Mouse (Mus musculus) lung, adult 2 months (tissue): Measurements from ENCODE around the gene Mrpl37.

Experiments
- CTCF ChIP-seq: fragments of 200-500 bp; IDR thresholded peaks from 2 replicates; pipeline ENCODE4 v1.5.1; 2011; ENCODE audit warnings: mild to moderate bottlenecking, low read length, control low read depth; ENCODE audit not compliant: insufficient read depth
- POLR2A ChIP-seq: fragments of 200-500 bp; IDR thresholded peaks from 2 replicates; pipeline ENCODE4 v1.6.1; 2011; ENCODE audit warnings: low read depth, mild to moderate bottlenecking, control low read depth, low read length, borderline replicate concordance; ENCODE audit errors: extremely low read depth

DNA sequence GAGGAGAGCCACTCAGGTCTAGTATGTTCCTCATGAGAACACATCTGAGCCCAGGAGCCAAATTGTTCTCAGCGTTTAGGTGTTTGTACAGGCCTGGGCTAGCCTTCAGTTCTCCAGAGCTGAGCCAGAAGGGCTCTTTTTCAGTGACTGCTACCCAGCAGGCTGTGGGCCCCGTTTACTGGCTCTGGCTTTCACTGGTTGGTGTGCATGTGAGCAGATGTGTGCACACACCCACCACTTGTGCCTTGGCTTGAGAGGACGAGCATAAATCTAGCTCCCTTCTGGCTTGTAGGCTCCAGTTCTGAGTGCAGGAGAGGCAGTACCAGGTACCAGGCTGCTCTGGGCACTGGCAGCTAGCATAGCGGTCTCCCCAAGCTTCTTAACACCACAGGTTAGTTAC, 28.4 kb downstream of the Mrpl37 start:
- no peak for TF ChIP-seq POLR2A
- no peak for TF ChIP-seq CTCF
